Mouse (Mus musculus) megakaryocyte, embryonic 14.5 days (primary cell): ENCODE data around the gene Ehd2.

ENCODE experiments used
- FLI1 ChIP-seq: IDR thresholded peaks from 2 replicates; pipeline ENCODE4 v1.6.1; 2012; ENCODE audit warnings: low read length, inconsistent platforms, mixed read lengths
- GATA1 ChIP-seq: IDR thresholded peaks from 3 replicates; pipeline ENCODE4 v1.6.1; 2012; ENCODE audit warnings: mixed read lengths, low read length, inconsistent platforms, borderline replicate concordance

DNA sequence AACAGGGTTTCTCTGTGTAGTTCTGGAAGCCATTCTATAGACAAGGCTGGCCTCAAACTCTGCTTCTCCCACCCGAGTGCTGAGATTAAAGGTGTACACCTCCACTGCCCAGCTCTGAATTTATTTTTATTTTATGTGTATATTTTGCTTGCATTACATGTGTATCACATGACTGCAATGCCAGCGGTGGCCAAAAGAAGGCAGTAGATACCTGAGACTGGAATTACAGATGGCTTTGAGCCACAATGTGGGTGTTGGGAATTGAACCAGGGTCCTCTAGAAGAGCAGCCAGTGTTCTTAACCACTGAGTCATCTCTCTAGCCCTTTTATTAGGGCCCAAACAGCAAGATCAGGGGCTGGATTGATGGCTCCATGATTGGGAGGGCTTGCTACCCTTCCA is 36.8 kb downstream of the Ehd2 start:
- no peak for TF ChIP-seq GATA1
- no peak for TF ChIP-seq FLI1
